Mouse (Mus musculus): Measurements from ENCODE around the gene Meis2.

Meis2 gene

DNA sequence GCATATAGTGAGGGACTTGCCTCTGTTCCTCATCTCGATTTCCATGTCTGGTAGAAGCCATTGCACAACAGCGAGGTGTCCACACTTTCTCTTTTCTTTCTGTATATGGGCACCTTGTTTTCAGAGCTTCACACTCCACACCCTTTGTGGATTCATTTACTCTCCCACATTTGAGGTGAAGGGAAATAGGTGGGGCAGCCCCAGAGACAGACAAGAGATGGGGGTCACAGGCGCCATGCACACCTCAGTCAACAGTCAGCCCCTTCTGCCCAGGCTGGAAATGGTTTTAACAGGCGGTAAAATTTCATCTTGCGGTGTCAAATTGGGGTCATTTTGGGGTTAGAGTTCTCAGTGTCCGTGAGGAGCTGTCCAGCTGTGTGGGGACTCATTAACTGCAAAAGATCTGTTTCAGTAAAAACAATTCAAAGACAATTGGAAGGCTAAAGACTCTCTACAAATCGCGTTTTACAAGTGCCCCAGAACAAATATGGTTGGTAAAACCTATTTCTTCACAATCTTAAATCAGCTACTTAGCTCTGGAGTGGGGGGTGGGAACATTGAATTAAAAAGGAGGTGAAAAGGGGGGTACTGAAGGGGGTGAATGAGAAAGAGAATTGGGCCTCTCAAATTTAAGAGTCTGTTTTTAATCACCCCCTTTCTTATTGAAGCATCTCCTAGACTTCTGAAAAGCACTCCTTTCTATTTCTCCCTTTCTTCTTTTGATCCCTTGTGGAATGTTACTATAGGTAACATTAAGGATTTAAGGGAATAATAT, 4.0 kb upstream of the Meis2 start:
- in situ Hi-C loops (cut with MboI, MseI): loop anchor here (5.0 to 25.0 kb wide), 6 partner anchors 215 to 1422 kb away; partner anchors contain the start of genes BC052040 (in 1 of the 2) and Fam98b (in 1 of the 2)

DNA sequence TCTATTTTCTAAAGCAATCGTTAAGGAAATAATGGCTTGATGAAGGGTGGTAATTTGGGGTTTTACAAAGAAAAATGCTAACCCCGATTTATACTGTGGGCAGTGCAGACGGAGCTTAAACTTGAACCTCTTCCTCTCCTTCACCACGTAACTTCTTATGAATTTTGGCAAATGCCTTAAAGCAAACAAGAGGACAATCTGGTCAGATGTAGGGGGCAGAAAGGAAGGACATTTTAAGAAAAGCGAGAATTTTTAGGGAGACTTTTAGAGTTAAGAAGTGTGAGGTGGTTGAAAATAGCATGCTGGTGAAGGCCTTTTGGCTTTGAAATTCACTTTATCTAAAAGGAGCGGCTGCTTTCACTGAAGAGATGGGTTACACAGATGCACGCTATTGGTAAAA, 3.3 kb upstream of the Meis2 start:
- in situ Hi-C loops (cut with MboI, MseI): loop anchor here (5.0 to 25.0 kb wide), 6 partner anchors 214 to 1422 kb away; partner anchors contain the start of genes BC052040 (in 1 of the 2) and Fam98b (in 1 of the 2)

DNA sequence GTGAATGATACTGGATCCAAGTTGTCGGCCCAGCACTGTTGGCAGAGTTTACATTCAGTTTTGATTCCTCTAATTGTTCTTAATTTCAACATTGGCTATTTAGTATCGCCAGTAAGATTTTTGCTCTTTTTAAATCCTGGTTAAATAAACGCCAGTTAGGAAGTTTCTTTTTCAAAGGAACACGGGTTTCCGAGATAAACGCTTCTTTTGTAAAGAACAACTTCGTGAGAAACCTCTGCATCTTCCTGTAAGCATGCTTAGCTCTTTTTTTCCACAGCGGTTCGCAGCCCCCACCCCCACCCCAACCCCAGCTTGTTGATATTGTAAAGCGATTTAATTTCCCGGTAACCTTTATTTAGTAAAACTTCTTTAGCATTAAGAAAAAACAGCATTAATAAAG, 2.8 kb upstream of the Meis2 start:
- in situ Hi-C loops (cut with MboI, MseI): loop anchor here (5.0 to 25.0 kb wide), 6 partner anchors 214 to 1421 kb away; partner anchors contain the start of genes BC052040 (in 1 of the 2) and Fam98b (in 1 of the 2)

DNA sequence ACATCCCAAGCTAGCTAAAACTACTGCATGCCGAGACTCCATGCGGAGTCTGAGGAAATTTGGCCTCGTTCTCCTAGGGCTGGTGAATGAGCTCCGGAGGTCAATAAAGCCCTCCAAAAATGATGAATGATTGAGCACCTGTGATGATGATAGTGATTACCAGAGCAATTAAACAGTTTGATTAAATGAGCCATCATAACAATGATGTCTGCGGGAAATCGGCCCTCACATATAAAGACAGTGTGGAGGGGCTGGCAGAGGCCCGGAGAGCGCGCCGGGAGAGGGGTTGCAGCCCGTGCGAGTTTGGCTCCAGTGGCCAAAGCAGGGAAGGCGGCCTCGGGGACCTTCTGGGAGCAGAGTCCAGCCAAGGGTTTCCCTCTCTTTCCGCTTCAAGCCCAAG, 2.1 kb upstream of the Meis2 start:
- in situ Hi-C loops (cut with MboI, MseI): loop anchor here (5.0 to 25.0 kb wide), 6 partner anchors 213 to 1420 kb away; partner anchors contain the start of genes BC052040 (in 1 of the 2) and Fam98b (in 1 of the 2)

DNA sequence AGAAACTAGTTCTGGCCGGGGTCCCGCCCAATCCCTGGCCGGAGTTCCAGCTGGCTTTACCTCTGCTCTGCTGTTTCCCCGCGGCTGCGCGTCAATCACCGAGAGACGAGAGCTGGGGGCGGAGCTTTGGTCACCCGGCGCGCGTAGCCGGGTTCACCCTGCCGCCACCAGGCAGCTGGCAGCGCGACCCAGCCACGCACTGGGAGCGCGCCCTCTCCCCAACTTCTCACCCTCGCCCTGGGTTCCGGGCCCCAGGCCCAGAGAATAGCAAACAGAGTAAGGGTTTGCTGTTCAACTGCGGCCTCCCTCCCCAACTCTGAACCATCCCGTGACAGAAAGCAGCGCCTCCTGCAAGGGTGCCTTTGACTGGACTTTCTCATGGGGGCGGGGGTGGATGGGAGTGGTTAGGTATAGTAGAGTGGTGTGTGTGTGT, 1.4 kb upstream of the Meis2 start:
- in situ Hi-C loops (cut with MboI, MseI): loop anchor here (5.0 to 25.0 kb wide), 6 partner anchors 212 to 1420 kb away; partner anchors contain the start of genes BC052040 (in 1 of the 2) and Fam98b (in 1 of the 2)

DNA sequence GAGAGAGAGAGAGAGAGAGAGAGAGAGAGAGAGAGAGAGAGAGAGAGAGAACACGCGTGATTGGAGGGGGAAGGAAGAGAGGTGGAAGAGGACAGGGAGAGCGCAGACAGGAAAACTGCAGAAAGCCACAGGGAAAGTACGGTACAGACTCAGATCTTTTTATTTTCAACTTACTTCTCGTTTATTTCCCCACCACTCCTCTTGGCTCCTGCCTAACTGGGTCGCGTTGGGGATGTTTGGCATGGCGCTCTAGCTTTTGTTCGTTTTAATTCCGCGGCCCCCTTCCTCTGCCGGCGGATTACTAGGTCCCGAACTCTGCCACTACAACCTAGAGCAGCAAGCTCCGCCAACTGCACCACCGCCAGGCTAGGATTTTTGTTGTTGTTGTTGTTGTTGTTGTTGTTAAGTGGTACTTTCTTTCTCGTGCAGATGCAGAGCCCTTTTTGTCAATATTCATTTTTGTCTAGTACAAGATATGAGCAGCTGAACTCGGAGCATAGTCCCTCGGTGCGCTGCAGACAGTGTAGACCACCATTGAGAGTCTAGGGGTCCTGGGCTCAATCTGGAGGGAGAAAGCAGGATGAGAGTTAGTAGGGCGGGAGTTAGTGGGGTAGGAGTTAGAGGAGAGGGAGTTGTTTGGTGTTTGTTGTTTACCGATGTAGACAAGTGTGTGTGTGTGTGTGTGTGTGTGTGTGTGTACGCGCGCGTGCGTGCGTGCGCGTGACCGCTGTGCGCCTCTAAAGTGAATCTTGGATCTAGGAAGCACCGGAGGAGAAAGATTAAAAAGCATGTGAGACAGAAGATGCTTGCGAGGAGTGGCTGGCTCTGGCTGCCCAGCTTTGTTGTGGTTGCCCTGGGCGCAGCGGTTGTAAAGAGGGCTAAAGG, 660 bp upstream of the Meis2 start:
- in situ Hi-C loops (cut with MboI, MseI): loop anchor here (5.0 to 25.0 kb wide), 6 partner anchors 211 to 1419 kb away; partner anchors contain the start of genes BC052040 (in 1 of the 2) and Fam98b (in 1 of the 2)

DNA sequence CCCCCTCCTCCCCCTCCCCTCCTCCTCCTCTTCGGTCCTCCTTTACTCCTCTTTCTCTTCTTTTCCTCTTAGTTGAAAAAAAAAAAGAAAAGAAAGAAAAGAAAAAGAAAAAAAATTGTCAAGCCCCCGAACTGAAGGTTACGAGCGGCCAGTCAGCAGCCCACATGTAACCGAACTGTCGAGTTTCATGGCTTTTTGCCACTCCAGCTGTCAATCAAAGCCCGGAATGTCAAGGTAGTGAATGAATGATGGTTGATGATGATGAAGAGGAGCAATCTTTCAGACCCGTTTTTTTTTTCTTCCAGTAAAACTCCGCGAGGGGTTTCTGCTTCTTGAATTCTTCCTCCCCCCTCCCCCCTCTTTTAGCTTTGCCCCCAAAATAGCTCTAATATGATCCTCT, 582 bp downstream of the Meis2 start:
- in situ Hi-C loops (cut with MboI, MseI): loop anchor here (5.0 to 25.0 kb wide), 6 partner anchors 210 to 1418 kb away; partner anchors contain the start of genes BC052040 (in 1 of the 2) and Fam98b (in 1 of the 2)

DNA sequence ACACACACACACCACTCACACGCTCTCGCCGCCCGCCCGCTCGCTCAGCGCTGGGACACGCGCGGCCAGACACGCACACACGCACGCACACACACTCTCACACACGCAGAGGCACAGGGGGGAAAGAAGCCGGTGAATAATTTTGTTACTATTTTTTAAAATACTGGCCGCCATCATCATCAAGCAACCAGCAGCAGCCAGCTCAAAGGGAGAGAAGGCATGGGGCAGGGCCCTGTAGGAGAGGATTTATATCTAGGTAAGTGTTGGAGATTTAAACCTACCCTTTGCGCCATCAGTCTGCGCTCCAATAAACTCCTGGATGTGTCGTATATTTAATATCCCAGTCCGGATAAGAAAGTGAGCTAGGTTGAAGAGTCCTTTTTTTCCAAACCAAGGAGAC, 1.1 kb downstream of the Meis2 start:
- in situ Hi-C loops (cut with MboI, MseI): loop anchor here (5.0 to 25.0 kb wide), 6 partner anchors 207 to 1298 kb away; partner anchors contain the start of genes BC052040 (in 1 of the 2) and Fam98b (in 1 of the 2)

DNA sequence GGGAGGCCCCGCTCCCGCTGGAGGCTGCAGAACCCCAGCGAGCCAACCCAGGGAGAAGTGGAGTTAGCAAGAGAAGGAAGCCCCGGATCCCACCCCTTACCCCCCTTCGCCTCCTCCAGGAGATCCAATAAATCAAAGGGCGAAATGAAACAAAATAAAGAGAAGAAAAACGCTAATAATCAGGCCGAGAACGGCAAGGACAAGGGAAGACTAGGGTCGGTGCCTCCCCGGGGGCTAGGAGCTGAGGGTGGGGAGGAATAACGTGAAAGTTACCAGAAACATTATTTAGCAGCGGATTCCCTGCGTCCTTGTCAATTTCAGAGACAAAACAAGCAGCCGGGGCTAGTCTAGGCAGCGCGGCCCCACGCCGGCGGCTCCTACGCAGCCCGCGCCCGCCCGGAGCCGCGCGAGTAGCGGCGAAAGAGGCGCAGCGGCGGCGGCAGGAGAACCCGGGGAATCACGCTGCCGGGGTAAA, 1.8 kb downstream of the Meis2 start:
- in situ Hi-C loops (cut with MboI, MseI): loop anchor here (5.0 to 25.0 kb wide), 6 partner anchors 207 to 1298 kb away; partner anchors contain the start of genes BC052040 (in 1 of the 2) and Fam98b (in 1 of the 2)

DNA sequence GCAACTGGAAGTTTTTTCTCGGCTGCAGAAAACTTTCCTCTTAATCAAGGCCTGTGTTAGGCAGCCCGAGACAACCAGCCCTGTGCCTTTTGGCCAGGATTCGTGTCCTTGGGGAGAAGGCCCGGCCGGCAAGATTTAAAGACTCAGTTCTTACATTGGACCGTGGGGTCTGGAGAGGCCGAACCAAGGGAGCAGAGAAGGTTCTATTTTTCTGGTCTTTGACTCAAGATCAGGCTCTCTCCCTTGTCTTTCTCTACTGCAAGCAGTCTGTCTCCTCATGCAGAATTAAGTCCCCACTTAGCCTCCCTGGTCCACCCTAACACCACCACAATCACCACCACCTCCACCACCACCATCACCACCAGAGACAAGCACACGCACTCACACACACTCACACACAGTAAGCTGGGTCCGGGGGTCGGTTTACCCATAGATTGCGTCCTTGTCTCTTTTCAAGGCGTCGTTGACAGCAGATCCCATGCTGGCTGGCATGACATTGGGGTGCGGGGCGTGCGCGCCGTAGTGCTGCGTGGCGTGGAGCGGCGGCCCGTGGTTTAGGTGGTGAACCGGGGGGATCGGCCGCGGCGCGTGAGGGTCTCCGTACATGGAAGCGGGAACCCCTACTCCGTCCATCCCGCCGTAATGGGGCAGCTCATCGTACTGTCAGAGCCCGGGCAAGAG, 2.7 kb downstream of the Meis2 start:
- in situ Hi-C loops (cut with MboI, MseI): loop anchor here (5.0 to 25.0 kb wide), 6 partner anchors 206 to 1299 kb away; partner anchors contain the start of genes BC052040 (in 1 of the 2) and Fam98b (in 1 of the 2)

DNA sequence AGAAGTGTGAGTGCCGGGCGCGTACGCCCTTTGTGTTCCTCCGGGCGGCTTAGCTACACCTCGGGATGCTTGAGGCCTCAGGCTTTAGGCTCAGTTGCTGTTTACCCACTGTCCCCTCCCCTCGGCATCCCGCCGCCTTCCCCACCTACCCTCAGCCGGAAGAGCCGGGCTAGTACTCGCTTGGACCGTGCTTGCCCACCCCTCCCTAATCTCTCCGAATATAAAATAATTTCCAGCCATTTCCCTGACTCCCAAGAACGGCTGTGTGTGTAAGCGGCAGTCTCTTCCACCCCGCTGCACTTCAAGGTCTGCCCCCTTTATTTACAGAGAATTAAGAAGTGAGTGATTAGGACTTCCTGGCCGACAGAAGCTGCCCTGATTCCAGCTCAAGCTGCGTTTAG, 3.4 kb downstream of the Meis2 start:
- in situ Hi-C loops (cut with MboI, MseI): loop anchor here (5.0 to 25.0 kb wide), 6 partner anchors 205 to 1300 kb away; partner anchors contain the start of genes BC052040 (in 1 of the 2) and Fam98b (in 1 of the 2)

DNA sequence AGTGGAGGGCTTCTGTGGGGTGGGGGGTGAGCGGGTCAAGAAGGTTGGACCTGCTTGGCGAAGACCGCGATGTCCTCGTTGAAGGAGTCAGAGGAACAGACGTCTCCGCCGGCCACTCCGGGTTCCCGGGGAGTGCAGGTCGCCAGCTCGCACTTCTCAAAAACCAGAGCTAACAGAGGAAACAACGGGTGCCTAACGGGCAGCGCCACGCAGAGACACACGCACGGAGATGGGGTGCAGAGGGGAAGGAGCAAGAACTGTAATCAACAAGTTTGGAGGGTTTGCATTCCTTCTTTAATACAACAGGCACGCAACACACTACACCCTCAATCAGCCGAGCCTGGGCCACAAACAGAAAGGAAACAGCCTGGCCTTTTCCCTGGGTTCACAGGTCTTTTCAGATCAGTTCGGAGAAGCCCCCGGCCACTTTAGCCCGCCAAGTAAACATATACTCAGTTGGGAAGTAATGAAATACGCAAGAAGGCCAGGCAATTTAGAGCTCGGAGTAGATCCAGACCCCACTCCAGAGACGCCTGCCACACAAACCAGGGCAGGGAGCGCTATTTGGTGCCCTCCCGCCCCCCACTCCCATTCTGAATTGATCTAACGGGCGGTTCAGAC, 4.1 kb downstream of the Meis2 start:
- in situ Hi-C loops (cut with MboI, MseI): loop anchor here (5.0 to 25.0 kb wide), 6 partner anchors 204 to 1301 kb away; partner anchors contain the start of genes BC052040 (in 1 of the 2) and Fam98b (in 1 of the 2)

DNA sequence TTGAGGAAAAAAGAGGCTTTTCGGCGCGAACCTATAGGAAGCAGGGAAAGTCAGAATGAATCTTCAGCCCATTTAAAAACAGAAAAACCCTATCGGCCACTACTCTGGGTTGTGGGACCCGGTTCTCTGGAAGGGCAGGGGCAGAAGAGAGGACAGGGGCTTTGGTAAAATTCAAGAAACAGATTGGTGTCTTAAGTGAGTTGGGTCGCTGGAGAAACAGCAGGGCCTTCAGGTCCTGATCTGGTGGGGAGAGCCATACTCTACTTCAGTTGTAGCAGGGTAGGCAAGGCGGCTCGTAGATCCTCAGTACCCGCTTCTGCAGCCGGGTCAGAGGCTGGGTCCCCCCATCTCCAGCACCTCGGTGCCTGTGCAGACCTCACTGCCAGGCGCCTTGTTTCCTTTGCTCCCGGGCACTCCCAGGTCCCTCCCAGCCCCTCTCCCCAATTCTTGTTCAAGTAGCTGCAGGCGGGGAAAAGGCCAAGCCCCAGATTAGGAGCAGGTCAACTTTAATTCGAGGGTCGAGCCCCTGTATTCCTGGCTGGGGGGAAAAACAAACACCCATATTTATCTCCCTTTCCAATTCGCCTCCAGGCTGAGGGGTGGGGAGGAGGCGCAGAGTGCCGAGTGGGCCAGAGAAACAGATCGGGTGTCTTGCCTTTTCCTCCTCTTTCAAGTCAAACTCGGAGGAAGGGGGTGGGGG, 4.8 kb downstream of the Meis2 start:
- in situ Hi-C loops (cut with MboI, MseI): loop anchor here (5.0 to 25.0 kb wide), 6 partner anchors 204 to 1301 kb away; partner anchors contain the start of genes BC052040 (in 1 of the 2) and Fam98b (in 1 of the 2)

DNA sequence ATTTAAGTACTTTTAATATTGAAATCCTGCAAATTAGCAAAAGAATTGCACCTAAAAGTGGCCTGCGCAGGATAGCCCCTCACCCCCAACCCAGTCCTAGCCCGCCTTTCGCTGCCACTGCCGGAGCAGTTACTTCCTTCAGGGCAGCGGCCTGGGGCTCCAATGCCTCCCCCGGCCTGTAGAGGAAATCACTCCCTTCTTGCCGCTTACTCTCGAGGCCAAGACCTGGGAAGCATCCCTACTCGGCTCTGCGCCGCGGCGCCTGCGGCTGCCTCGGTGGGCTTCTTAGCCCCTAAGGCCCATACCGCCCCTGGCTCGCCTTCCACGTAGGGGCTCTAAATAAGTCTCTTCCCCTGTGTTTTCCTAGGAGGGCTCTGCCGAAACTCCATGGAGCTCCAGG, 5.4 kb downstream of the Meis2 start:
- in situ Hi-C loops (cut with MboI, MseI): loop anchor here (5.0 to 25.0 kb wide), 6 partner anchors 203 to 1302 kb away; partner anchors contain the start of genes BC052040 (in 1 of the 2) and Fam98b (in 1 of the 2)

DNA sequence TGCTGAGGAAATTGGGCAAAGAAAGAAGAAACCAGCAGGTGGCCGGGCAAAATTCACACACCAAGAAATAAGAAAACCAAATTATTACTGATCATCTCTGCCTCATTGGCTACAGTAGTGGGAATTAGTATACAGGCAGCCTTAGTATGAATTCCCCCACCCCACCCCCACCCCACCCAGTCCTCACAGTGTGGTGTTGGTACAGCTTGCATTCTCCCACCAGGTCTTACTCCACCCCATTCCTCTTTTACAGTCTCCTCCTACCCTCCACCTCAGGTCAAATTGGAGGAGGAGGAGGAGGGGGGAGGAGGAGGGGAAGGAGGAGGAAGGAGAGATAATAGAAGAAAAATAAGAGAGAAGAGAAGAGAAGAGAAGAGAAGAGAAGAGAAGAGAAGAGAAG, 6.0 kb downstream of the Meis2 start:
- in situ Hi-C loops (cut with MboI, MseI): loop anchor here (5.0 to 25.0 kb wide), 6 partner anchors 202 to 1303 kb away; partner anchors contain the start of genes BC052040 (in 1 of the 2) and Fam98b (in 1 of the 2)

DNA sequence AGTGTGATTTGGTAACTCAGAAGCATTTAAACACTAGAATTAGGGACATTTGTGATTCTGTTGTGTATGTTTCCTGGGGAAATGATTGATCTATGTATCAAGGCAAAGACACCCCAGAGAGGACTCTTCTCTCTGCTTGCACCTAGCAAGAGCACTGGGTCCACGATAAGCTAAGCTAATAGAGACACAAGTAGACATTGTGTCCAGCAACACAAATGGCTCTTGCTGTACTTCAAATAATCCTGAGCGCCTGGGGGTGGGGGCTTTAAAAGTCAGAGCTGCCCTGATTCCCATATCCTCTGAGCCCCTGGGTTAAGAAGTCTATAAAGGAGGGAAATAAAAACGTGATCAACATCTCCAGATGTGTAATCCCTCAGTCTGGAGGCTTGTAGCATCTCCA, 6.6 kb downstream of the Meis2 start:
- in situ Hi-C loops (cut with MboI, MseI): loop anchor here (25.0 kb wide), 4 partner anchors 472 to 1303 kb away; partner anchors contain the start of genes BC052040 (in 1 of the 2) and Fam98b (in 1 of the 2)

DNA sequence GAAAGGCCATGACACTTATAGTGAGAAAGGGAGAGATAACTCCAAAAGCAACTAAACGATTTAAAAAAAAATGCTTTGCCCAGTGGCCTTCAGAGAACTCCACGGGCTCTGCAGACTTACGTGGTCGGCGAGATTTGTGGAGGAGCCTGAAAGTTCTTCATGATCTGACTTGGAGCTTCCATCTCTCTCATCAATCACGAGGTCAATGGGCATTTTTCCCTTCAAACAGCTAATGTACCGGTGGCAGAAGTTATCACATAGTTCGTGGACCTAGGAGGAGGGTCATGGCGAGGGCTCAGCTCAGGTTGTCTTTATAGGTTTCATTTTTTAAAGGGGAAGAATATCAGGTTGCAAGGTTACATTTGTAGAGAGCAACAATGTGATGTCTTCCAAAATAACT, 7.1 kb downstream of the Meis2 start:
- in situ Hi-C loops (cut with MboI, MseI): loop anchor here (25.0 kb wide), 4 partner anchors 471 to 1304 kb away; partner anchors contain the start of genes BC052040 (in 1 of the 2) and Fam98b (in 1 of the 2)

DNA sequence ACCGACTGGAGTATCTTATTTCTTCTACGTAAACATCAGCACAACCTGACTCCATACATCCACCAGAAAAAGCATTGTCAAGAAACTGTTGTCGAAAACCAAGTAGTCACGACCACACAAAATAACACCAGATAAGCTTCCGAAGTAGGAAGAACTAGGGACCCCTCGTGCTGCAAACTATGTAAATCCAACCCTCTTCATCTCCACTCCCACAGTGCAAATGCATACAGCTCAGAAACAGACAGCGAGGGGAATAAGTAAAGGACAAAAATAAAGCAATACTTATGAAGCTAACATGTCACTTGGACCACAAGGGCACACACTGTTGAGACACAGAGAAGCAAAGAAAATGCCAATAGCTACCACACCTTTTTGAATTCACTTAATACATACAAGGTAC, 8.8 kb downstream of the Meis2 start:
- in situ Hi-C loops (cut with MboI, MseI): loop anchor here (25.0 kb wide), 4 partner anchors 470 to 1305 kb away; partner anchors contain the start of genes BC052040 (in 1 of the 2) and Fam98b (in 1 of the 2)
